Mouse (Mus musculus) lung, embryonic 16.5 days (tissue): ENCODE measurements around the gene Dnajb4. TPM values are rescaled to one million over a fixed set of nuclear protein-coding genes. Genes with fewer than 3 reads are reported as not detected.
A peak's percentile ranks its signal among the peaks of the same experiment; 100 is the strongest.

Experiments
- ATAC-seq: fragments of 200-750 bp; cut with Nextera tagmentation; 2 replicates; pipeline ENCODE4 v1.8.0; 2017; ENCODE audit warnings: low read depth, mild to moderate bottlenecking, moderate library complexity
- H3K27ac ChIP-seq: fragments of 300-500 bp; sonication (generic); 2 replicates; pipeline ENCODE4 v1.5.1; 2014; ENCODE audit warnings: mild to moderate bottlenecking, control low read depth, low read length
- H3K27me3 ChIP-seq: fragments of 300-500 bp; sonication (generic); 2 replicates; pipeline ENCODE4 v1.6.1; 2014; ENCODE audit warnings: low read depth, low read length, mixed read lengths; ENCODE audit not compliant: control insufficient read depth, insufficient read depth
- H3K36me3 ChIP-seq: fragments of 300-500 bp; sonication (generic); 2 replicates; pipeline ENCODE4 v1.6.1; 2014; ENCODE audit warnings: low read length; ENCODE audit not compliant: control insufficient read depth, insufficient read depth
- H3K4me1 ChIP-seq: fragments of 300-500 bp; sonication (generic); replicated peaks from 2 replicates; pipeline ENCODE4 v1.6.1; 2014; ENCODE audit warnings: low read length, mixed read lengths; ENCODE audit not compliant: control insufficient read depth, insufficient read depth
- H3K4me2 ChIP-seq: fragments of 300-500 bp; sonication (generic); 2 replicates; pipeline ENCODE4 v1.6.1; 2014; ENCODE audit warnings: low read depth, low read length, control low read depth
- H3K4me3 ChIP-seq: fragments of 300-500 bp; sonication (generic); 2 replicates; pipeline ENCODE4 v1.5.1; 2014; ENCODE audit warnings: mild to moderate bottlenecking, low read length, control low read depth
- H3K9ac ChIP-seq: fragments of 300-500 bp; sonication (generic); 2 replicates; pipeline ENCODE4 v1.6.1; 2014; ENCODE audit warnings: low read length, control low read depth
- H3K9me3 ChIP-seq: fragments of 300-500 bp; sonication (generic); 2 replicates; pipeline ENCODE4 v1.6.1; 2016; ENCODE audit warnings: low read length; ENCODE audit not compliant: control insufficient read depth
- WGBS: fragments of 180-500 bp; shearing (Covaris S2); extraction: QIAGEN DNeasy Blood & Tissue Kit; methylation state at CpG from one replicate; pipeline ENCODE4 v1.1.7; 2014; 5-methylcytosine and 5-hydroxymethylcytosine counted together
- polyA plus RNA-seq: library from polyadenylated mRNA; unstranded; fragments of >200 nt; fragmentation: Nextera tagmentation; extraction: Ambion mirVana; gene quantifications from 2 replicates; pipeline ENCODE4 v1.2.1, GENCODE M21; 2015

Dnajb4 gene
- polyA plus RNA-seq, 1 experiment from 2014 or later = 44.0 TPM

GRCm38 (mm10) chr3:152170407-152170806 lies 39.7 kb downstream of the Dnajb4 start:
- Histone ChIP-seq H3K9me3 (no peaks in the 10 kb centered on the region), H3K4me3 (no peak overlapping the region), H3K36me3 (no peaks in the 10 kb centered on the region), H3K4me2 (no peak overlapping the region), H3K27ac (peak overlapping the region; percentile 56), H3K4me1 (peaks cover 30% of the 10 kb centered on the region), H3K9ac (no peak overlapping the region), H3K27me3 (peaks cover 3% of the 10 kb centered on the region; the same call in 1 of the 2 replicates)
- ATAC-seq = peak; percentile 64
- 6% methylated on average over 1 of the region's 1 CpGs for WGBS

GRCm38 (mm10) chr3:152168007-152168406 lies 42.1 kb downstream of the Dnajb4 start:
- no peak overlapping the region for H3K9ac ChIP-seq
- H3K27ac ChIP-seq = no peak overlapping the region
- H3K4me2 ChIP-seq = no peak overlapping the region
- WGBS = 91% methylated on average over 10 of the region's 10 CpGs
- no peak overlapping the region for H3K4me3 ChIP-seq
- no peak for ATAC-seq
- H3K27me3 ChIP-seq = peaks cover 3% of the 10 kb centered on the region; the same call in 1 of the 2 replicates
- H3K36me3 ChIP-seq = no peaks in the 10 kb centered on the region
- H3K4me1 ChIP-seq = peaks cover 30% of the 10 kb centered on the region
- H3K9me3 ChIP-seq = no peaks in the 10 kb centered on the region

- H3K27ac ChIP-seq = no peak overlapping the region
- 17% methylated on average over 29 of the region's 29 CpGs for WGBS
- H3K4me2 ChIP-seq = peak overlapping the region; percentile 40
- no peaks in the 10 kb centered on the region for H3K9me3 ChIP-seq
- peak overlapping the region; percentile 23 for H3K4me3 ChIP-seq
- H3K9ac ChIP-seq = peak overlapping the region; percentile 18; the same call in 1 of the 2 replicates
- ATAC-seq = peak; percentile 14; the same call in 1 of the 2 replicates
- H3K27me3 ChIP-seq = peaks cover 3% of the 10 kb centered on the region; the same call in 1 of the 2 replicates
- no peaks in the 10 kb centered on the region for H3K36me3 ChIP-seq
- peaks cover 23% of the 10 kb centered on the region for H3K4me1 ChIP-seq
Observed at GRCm38 (mm10) chr3:152166699-152167451, 43.2 kb downstream of the Dnajb4 start.

- Histone ChIP-seq H3K4me2 (peak within 1 kb of the TSS; percentile 80), H3K9me3 (no peaks in the 10 kb centered on the region), H3K4me3 (peak within 1 kb of the TSS; percentile 55), H3K27ac (no peak within 1 kb of the TSS), H3K4me1 (peaks cover 18% of the 10 kb centered on the region), H3K36me3 (no peaks in the 10 kb centered on the region), H3K27me3 (peaks cover 3% of the 10 kb centered on the region; the same call in 1 of the 2 replicates), H3K9ac (peak within 1 kb of the TSS; percentile 64)
- 20% methylated on average over 10 of the region's 10 CpGs for WGBS
- ATAC-seq = no peak
Observed at GRCm38 (mm10) chr3:152166099-152166423, 44.0 kb downstream of the Dnajb4 start, which contains the start of gene Gipc2. Gene Gipc2, minus strand, starts transcription at chr3:152166230.

- 3% methylated on average over 53 of the region's 53 CpGs for WGBS
- Histone ChIP-seq H3K9ac (peak overlapping the region; percentile 64), H3K4me1 (peaks cover 16% of the 10 kb centered on the region), H3K4me3 (peak overlapping the region; percentile 55), H3K4me2 (peak overlapping the region; percentile 80), H3K36me3 (no peaks in the 10 kb centered on the region), H3K9me3 (no peaks in the 10 kb centered on the region), H3K27me3 (peaks cover 3% of the 10 kb centered on the region; the same call in 1 of the 2 replicates), H3K27ac (no peak overlapping the region)
- peak; percentile 61 for ATAC-seq
Observed at GRCm38 (mm10) chr3:152165351-152166098, 44.6 kb downstream of the Dnajb4 start.

- Histone ChIP-seq H3K36me3 (no peaks in the 10 kb centered on the region), H3K27ac (no peak overlapping the region), H3K9ac (peak overlapping the region; percentile 64), H3K4me2 (peak overlapping the region; percentile 80), H3K4me1 (peaks cover 16% of the 10 kb centered on the region), H3K27me3 (peaks cover 3% of the 10 kb centered on the region; the same call in 1 of the 2 replicates), H3K4me3 (peak overlapping the region; percentile 55), H3K9me3 (no peaks in the 10 kb centered on the region)
- WGBS = 37% methylated on average over 9 of the region's 9 CpGs
- no peak for ATAC-seq
Observed at GRCm38 (mm10) chr3:152165014-152165350, 45.1 kb downstream of the Dnajb4 start.

- Histone ChIP-seq H3K9ac (no peak overlapping the region), H3K4me2 (no peak overlapping the region), H3K4me3 (no peak overlapping the region), H3K27me3 (peaks cover 3% of the 10 kb centered on the region; the same call in 1 of the 2 replicates), H3K27ac (no peak overlapping the region), H3K9me3 (no peaks in the 10 kb centered on the region), H3K36me3 (no peaks in the 10 kb centered on the region), H3K4me1 (peaks cover 16% of the 10 kb centered on the region)
- ATAC-seq = no peak
- 71% methylated on average over 8 of the region's 8 CpGs for WGBS
Observed at GRCm38 (mm10) chr3:152163320-152163719, 46.8 kb downstream of the Dnajb4 start.

- Histone ChIP-seq H3K4me3 (no peak overlapping the region), H3K9ac (no peak overlapping the region), H3K4me2 (no peak overlapping the region), H3K9me3 (no peaks in the 10 kb centered on the region), H3K27me3 (peaks cover under 1% of the 10 kb centered on the region; the same call in 1 of the 2 replicates), H3K4me1 (0 out of 2 replicates have a peak, but pooled peaks cover 5% of the 10 kb centered on the region), H3K27ac (no peak overlapping the region), H3K36me3 (no peaks in the 10 kb centered on the region)
- WGBS = 59% methylated on average over 4 of the region's 4 CpGs
- no peak for ATAC-seq
Observed at GRCm38 (mm10) chr3:152160607-152161006, 49.5 kb downstream of the Dnajb4 start.

- Histone ChIP-seq H3K27ac (no peak overlapping the region), H3K9ac (no peak overlapping the region), H3K36me3 (no peaks in the 10 kb centered on the region), H3K9me3 (no peaks in the 10 kb centered on the region), H3K4me1 (0 out of 2 replicates have a peak, but pooled peaks cover 3% of the 10 kb centered on the region), H3K4me2 (no peak overlapping the region), H3K4me3 (no peak overlapping the region), H3K27me3 (no peaks in the 10 kb centered on the region)
- ATAC-seq = no peak
Observed at GRCm38 (mm10) chr3:152159321-152159720, 50.8 kb downstream of the Dnajb4 start.
